Mouse (Mus musculus): ENCODE measurements around the gene Rnf4.
A peak's percentile ranks its signal among the peaks of the same experiment; 100 is the strongest.

Gene Rnf4

GRCm38 (mm10) chr5:34336775-34337450, 824 bp downstream of the Rnf4 start:
- DNase-seq = peak; percentile 27

GRCm38 (mm10) chr5:34340246-34340645, 4.2 kb downstream of the Rnf4 start:
- no peak for DNase-seq

DNA sequence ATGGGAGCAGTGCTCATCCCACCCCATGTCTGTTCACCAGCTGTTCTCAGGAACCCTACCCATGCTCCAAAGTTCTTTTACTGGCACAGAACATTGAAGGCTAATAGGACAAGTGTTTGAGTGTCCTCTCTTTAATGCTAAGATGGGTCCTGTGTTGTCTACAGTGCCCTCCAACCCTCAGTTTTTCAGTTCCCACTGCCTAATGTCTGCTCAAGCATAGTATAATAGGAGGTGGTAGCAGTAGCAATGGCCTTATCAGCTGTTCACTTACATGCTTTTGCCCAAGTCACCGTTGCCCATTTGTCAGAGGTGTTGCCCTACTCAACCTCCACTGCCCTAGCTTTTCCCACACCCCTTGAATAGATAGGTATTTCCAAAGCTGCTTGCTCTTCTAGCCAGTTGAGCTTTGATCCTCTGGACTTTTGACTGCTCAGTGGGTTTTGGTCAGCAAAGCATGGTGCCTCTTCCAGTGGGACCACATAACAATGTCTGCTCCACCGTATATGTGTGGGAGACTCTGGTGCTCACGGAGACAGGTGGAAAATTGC, 16.1 kb downstream of the Rnf4 start:
- DNase-seq = no peak

GRCm38 (mm10) chr5:34360261-34360660, 24.2 kb downstream of the Rnf4 start:
- DNase-seq = no peak

- DNase-seq = no peak
Observed at GRCm38 (mm10) chr5:34363115-34363514, 27.0 kb downstream of the Rnf4 start.

DNA sequence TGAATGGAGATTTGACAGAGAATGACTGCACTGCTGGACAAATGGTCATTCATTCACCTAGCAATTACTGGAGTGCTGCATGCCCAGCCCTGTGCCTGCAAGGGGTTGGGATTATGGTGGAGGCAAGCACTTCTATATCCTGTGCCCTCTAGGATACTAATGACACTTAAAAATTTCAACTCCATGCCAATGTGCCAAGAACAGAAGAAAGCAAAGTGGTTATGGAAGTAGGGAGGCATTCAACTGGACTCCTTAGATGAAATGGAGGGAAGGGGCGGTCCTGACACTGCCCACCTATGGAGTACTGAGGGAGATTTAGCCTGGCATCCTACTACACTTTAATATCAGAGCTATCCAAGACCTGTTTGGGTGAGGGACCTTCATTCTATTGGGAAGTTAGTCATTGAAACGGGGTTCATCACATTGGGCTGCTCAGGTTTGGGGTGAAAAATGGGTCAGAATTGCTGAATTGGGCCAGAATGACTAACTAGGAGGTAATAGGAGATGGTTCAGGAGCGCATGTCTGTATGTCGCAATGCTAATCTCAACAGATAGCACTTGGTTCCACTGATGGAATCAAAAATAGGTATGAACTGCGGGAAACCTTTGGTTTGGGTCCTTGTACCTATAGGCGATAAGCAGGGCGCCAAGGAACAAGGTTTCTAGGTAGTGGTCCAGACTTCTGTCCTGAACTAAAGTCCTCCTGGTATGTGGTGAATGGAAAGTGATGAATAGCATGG, 32.6 kb downstream of the Rnf4 start:
- no peak for DNase-seq

- peak; percentile 98 for DNase-seq
Observed at GRCm38 (mm10) chr5:34369341-34370021, 33.4 kb downstream of the Rnf4 start, which contains the start of gene Fam193a. Gene Fam193a, plus strand, starts transcription at chr5:34369933.

DNA sequence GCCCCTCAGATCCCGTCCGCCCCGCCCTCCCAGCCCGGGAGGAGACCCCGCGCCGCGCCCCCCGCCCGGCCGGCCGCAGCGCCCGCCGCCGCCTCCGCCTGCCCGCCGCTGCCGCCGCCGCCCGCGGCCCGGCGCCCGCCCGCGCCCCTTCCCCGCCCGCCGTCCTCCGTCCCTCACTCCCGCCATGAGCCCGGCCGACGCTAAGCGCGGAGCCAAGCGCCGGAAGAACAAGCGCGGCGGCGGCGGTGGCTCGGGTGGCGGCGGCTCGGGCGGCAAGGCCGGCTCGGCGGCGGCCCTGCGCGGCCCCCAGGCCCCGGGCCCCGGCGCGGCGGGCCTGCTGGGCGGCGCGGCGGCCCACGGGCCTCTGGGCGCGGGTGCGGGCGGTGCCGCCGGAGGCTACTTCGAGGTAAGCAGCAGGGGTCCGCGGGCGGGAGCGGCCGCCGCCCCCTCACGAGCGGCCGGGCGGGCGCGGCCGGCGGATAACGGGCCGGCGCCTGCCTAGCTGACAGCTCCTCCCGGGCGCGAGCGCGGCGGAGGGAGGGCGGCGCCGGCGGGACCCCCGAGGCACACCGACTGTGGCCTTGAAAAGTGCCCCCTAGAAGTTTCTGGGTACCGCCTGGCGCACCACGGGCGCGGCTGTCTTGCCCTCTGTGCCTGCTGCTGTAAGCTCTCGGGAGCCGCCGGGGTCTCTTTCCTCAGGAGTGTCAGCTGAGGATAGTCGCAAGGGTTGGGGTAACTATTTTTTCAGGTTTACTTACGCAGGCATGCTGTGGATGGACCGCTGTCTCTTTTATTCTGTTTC, 34.1 kb downstream of the Rnf4 start:
- peak; percentile 52 for DNase-seq

GRCm38 (mm10) chr5:34370840-34371239, 34.8 kb downstream of the Rnf4 start:
- DNase-seq = no peak

- no peak for DNase-seq
Observed at GRCm38 (mm10) chr5:34372141-34372540, 36.1 kb downstream of the Rnf4 start.

GRCm38 (mm10) chr5:34372541-34372940, 36.5 kb downstream of the Rnf4 start:
- no peak for DNase-seq

DNA sequence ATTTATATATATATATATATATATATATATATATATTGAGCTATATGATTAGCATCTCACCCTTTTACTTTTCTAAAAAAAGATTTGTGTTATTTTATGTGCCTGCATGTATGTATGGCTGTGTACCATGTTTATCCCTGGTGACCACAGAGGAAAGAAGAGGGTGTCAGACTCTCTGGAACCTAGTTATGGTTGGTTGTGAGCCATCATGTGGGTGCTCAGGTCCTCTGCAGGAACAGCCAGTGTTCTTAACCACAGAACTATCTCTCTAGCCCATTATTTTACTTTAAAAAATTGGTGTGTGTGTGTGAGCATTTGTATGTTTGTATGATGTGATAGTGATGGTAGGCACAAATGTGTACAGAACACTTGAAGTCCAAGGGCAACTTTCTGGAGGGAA, 42.7 kb downstream of the Rnf4 start:
- DNase-seq = no peak

- DNase-seq = no peak
Observed at GRCm38 (mm10) chr5:34381700-34382099, 45.6 kb downstream of the Rnf4 start.

- no peak for DNase-seq
Observed at GRCm38 (mm10) chr5:34385616-34386015, 49.5 kb downstream of the Rnf4 start.

DNA sequence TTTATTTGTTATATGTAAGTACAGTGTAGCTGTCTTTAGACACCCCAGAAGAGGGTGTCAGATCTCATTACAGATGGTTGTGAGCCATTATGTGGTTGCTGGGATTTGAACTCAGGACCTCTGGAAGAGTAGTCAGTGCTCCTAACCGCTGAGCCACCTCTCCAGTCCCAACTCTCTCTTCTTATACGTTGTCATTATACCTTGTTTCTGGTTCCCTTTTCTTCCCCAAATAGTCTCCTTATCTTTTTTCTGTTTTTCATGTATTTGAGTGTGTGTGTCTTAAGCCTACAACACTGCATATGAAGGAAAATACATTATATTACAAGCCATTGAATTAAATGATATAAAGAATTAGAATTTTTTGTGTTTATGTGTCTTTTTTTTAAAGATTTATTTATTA, 50.7 kb downstream of the Rnf4 start:
- no peak for DNase-seq

- DNase-seq = no peak
Observed at GRCm38 (mm10) chr5:34393251-34393650, 57.2 kb downstream of the Rnf4 start.

DNA sequence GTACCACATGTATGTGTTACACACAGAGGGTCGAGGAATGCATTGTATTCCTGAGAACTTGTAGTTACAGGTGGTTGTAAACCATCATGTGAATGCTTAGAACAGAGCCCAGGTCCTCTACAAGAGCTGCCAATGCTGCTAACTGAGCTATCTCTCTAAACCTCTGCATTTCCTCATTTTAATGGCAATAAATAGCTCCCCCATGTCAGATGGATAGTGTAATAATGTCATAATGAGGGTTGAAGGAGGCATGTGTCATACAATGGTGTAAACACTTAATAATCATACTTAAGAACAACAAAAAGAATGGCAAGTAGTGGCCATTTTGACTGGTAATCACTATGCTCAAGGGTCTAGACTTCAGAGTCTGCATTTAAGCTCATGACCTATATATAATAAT, 59.3 kb downstream of the Rnf4 start:
- DNase-seq = no peak

- no peak for DNase-seq
Observed at GRCm38 (mm10) chr5:34395850-34396540, 59.9 kb downstream of the Rnf4 start.

GRCm38 (mm10) chr5:34397866-34398265, 61.8 kb downstream of the Rnf4 start:
- no peak for DNase-seq

GRCm38 (mm10) chr5:34398326-34398725, 62.2 kb downstream of the Rnf4 start:
- no peak for DNase-seq

Measured in right cerebral cortex, postnatal 25 days (tissue).